ENCODE assay signal across 8 mouse cellular contexts in genomic region chr1:36943653-36944052, GRCm38 (mm10). TPM values are rescaled to one million over a fixed set of nuclear protein-coding genes. Genes with fewer than 3 reads are reported as not detected.
DNase-seq lines count a peak whose midpoint lies in the region; ATAC-seq lines count a peak whose summit lies in the region.

Gene Tmem131 (minus strand): TSS chr1:36943666.

- no peak for DNase-seq in kidney, adult 9 months
- DNase-seq in adrenal gland, postnatal 10 days: no peak
- DNase-seq in gastrocnemius, adult 8-10 months (ENCODE audit: low spot score in 2 of 2): no peak
- no peak for DNase-seq in left cerebral cortex, adult 8-10 months (ENCODE audit: low spot score in 2 of 2)
- no peak for DNase-seq in kidney, postnatal 36 days
- no peak for DNase-seq in yolk sac, embryonic 10.5 days (ENCODE audit: low spot score)

- no peaks in the 10 kb centered on the region for H3K9me3 ChIP-seq in kidney, embryonic 15.5 days (replicated peaks)
- H3K9me3 ChIP-seq in midbrain, embryonic 16.5 days (replicated peaks; ENCODE audit: control insufficient read depth, low read length, poor library complexity, severe bottlenecking): no peaks in the 10 kb centered on the region

- H3K4me2 ChIP-seq in kidney, embryonic 15.5 days: no peak within 1 kb of the TSS
- no peak within 1 kb of the TSS for H3K4me2 ChIP-seq in midbrain, embryonic 16.5 days (ENCODE audit: low read length)

- H3K27ac ChIP-seq in kidney, embryonic 15.5 days: no peak within 1 kb of the TSS
- no peak within 1 kb of the TSS for H3K27ac ChIP-seq in midbrain, embryonic 16.5 days (ENCODE audit: low read length)

- H3K36me3 ChIP-seq in kidney, embryonic 15.5 days: no peaks in the 10 kb centered on the region
- H3K36me3 ChIP-seq in midbrain, embryonic 16.5 days (ENCODE audit: control insufficient read depth, insufficient read depth, low read length): no peaks in the 10 kb centered on the region

- H3K4me1 ChIP-seq in kidney, embryonic 15.5 days: peaks cover 6% of the 10 kb centered on the region
- peaks cover 6% of the 10 kb centered on the region for H3K4me1 ChIP-seq in midbrain, embryonic 16.5 days (ENCODE audit: control insufficient read depth, insufficient read depth, low read length)

- ATAC-seq in kidney, embryonic 15.5 days (replicated peaks; ENCODE audit: low FRiP score): no peak
- no peak for ATAC-seq in midbrain, embryonic 16.5 days

- 78% methylated on average over 5 of the region's 5 CpGs for WGBS in kidney, embryonic 15.5 days
- 58% methylated on average over 5 of the region's 5 CpGs for WGBS in midbrain, embryonic 16.5 days

- no peak within 1 kb of the TSS for H3K4me3 ChIP-seq in kidney, embryonic 15.5 days (replicated peaks)
- no peak within 1 kb of the TSS for H3K4me3 ChIP-seq in midbrain, embryonic 16.5 days (ENCODE audit: low read depth, low read length)

- no peak within 1 kb of the TSS for H3K9ac ChIP-seq in kidney, embryonic 15.5 days
- no peak within 1 kb of the TSS for H3K9ac ChIP-seq in midbrain, embryonic 16.5 days (ENCODE audit: low read depth, low read length)

- H3K27me3 ChIP-seq in kidney, embryonic 15.5 days: no peaks in the 10 kb centered on the region
- H3K27me3 ChIP-seq in midbrain, embryonic 16.5 days (ENCODE audit: control insufficient read depth, insufficient read depth, low read depth, low read length): no peaks in the 10 kb centered on the region

RNA-seq across cellular contexts. Expression of gene Tmem131, which starts in this region (rescaled TPM):
- 12.3 TPM in 2 replicates for polyA plus RNA-seq in kidney, embryonic 15.5 days (2015; fragmentation: Nextera tagmentation; extraction: Ambion mirVana)
- 10 to 100 TPM; 39.3 to 48.0 TPM for total RNA-seq in adrenal gland, postnatal 10 days (2021)
- total RNA-seq in gastrocnemius, adult 8-10 months (2022): 10 to 100 TPM; 22.6 to 28.6 (median 27.4) TPM
- total RNA-seq in left cerebral cortex, adult 8-10 months (2022): 10 to 100 TPM; 45.8 to 54.3 (median 53.0) TPM
- 13.8 and 14.0 TPM in 2 replicates for polyA plus RNA-seq in midbrain, embryonic 16.5 days (2015; fragmentation: Nextera tagmentation; extraction: Ambion mirVana)
